Mouse (Mus musculus) adrenal gland, postnatal 4 days (tissue): ENCODE results near the gene Npw. TPM values are rescaled to one million over a fixed set of nuclear protein-coding genes. Genes with fewer than 3 reads are reported as not detected.
"Not testable (repeated sequence)": the region's sequence is repeated elsewhere in the genome, so short reads cannot be mapped to it uniquely, and the experiment has no call there.

ENCODE experiments used
- DNase-seq, 2 experiments: peaks; one replicate each; pipeline ENCODE4 v3.0.0; 2021 to 2022; ENCODE audit warnings: low spot score in 2 of 2, mixed read lengths in 2 of 2
- total RNA-seq, 2 experiments: library from RNA; stranded (reverse); gene quantifications; 2 replicates each; pipeline ENCODE4 v1.2.3; 2021

Npw gene
- total RNA-seq, 2 experiments from 2014 or later: not detected

GRCm38 (mm10) chr17:24672141-24672540, 13.9 kb upstream of the Npw start:
- DNase-seq: peak in 1 of 2 experiments; percentile 38

DNA sequence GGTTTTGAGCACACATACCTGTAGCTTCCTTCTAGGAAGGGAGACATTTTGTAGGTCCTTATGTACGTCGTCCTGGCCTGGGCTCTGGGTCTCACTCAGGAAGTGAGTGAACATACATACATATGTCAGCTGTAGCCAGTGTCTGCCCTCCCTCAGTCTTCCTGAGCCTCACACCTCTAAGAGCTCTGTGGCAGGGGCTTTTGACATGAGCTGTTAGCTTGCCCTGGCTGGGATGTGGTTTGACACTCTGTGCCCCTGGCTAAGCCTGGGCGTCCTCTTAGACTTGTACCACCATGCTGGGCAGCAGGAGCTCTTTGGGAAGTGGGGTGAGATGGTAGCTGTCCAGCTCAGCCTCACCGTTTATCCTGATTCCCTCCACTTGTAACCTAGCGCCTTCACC, 13.1 kb upstream of the Npw start:
- DNase-seq: no peak

DNA sequence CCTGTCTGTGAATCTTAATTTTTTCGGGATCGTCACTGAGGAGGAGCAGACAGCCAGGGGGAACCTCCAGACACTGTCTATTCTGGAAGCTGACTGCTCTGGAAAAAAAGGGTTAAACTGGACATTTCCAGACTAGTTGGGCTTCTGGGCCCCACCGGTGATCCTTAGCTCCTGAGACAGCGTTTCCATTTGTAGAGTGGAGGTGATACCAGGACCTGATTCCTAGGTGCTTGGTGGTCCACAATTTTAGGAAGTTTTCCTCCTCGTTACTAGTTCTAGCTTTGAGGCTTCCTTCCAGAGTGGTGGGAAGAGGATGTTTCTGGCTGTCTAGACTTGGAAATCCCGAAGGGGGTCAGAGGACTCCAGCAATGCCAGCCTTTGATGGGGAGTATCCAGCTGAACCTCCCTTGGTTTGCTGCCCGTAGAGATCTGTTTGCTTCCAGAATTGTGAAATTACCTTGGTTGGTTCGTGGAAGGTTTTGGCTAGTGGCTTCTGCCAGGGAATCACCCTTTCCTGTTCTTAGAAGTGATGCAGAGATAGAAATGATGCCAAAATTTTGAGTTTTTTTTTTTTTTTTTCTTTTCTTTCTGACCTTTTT, 12.1 kb upstream of the Npw start:
- DNase-seq: no peak

- peak; percentile 80 to 84 for DNase-seq
Observed at GRCm38 (mm10) chr17:24669545-24670245, 11.4 kb upstream of the Npw start, which contains the start of gene Zfp598. Zfp598 (plus strand) TSS chr17:24669687.

DNA sequence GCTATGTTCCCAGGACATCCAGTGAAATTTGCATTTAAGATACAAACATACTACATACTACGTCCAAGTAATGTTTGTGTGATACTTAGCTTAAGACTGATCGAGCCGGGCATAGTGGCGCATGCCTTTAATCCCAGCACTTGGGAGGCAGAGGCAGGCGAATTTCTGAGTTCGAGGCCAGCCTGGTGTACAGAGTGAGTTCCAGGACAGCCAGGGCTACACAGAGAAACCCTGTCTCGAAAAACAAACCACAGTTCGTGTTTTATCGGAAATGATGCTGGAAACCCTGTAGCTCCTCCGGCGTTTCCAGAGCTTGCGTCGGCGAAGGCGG, 10.9 kb upstream of the Npw start:
- not testable (repeated sequence) for DNase-seq

DNA sequence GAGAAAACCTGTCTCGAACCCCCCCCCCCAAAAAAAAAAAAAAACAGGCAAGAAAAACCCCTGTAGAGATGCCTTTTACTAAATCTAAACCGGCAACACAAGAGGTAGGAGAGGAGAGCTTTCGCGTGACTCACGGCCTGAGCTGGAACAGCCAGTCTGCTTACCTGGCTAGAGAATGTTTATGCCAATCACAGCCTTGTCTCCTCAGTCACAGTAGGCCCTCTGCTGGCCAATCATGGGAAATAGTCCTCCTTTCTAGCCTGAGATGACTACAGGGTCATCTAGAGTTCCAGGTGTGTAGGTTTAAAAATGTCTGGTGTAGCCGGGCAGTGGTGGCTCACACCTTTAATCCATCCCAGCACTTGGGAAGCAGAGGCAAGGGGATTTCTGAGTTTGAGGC, 9.2 kb upstream of the Npw start:
- no peak for DNase-seq

DNA sequence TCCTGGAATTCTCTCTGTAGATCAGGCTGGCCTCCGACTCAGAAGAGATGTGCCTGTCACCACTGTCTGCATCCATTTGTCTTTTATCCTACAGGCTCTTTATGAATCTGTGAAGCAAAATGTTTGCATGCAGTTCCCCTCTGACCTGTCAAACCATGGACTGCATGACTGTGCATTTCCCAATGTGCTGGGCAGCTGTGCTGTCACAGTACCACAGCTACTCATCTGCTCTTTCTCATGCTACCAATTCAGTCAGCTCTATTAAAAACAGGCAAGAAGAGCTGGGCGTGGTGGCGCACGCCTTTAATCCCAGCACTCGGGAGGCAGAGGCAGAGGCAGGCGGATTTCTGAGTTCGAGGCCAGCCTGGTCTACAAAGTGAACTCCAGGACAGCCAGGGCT, 8.8 kb upstream of the Npw start:
- not testable (repeated sequence) for DNase-seq

GRCm38 (mm10) chr17:24654969-24655368, 3.3 kb downstream of the Npw start:
- no peak for DNase-seq

GRCm38 (mm10) chr17:24653967-24654710, 4.1 kb downstream of the Npw start:
- DNase-seq: peak in 1 of 2 experiments; percentile 50

DNA sequence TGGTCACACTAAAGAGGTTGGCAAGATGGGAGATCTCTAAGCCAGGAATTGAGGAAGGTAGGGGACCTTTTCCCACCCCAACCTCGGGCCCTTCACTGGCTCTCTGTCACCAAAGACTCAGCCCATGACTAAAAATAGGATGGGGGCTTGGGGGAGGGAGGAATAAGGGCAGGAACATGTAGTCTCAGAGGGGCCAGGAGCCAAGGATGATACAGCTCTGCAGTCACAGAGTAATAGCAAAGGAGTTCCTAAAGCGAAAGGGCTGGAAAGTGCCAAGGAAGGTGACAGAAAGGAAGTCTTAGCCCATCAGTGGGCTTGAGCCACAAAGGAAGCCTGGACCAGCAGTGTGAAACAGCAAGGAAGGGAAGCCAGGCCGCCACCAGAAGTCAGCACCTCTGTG, 6.4 kb downstream of the Npw start:
- DNase-seq: no peak

DNA sequence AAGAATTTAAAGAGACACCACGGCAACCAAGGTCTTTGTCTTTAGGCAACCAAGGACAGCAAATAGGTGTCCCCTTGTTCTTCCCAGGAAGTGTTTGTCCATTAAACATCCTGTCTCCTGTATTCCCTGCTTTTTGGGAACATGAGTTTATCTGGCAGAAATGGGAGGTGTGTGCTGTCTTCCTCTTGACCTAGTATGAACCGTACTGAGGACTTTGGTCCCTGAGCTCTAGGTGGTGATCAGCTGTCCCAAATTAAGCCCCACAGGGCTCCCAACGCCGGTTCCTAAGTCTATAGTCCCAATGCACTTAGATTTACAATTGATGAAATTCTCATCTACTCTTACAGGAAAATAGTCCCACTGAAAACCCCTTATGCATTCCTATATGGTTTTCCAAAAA, 7.5 kb downstream of the Npw start:
- no peak for DNase-seq

GRCm38 (mm10) chr17:24650070-24650616, 8.1 kb downstream of the Npw start, which contains the start of gene Slc9a3r2:
Slc9a3r2 (minus strand) TSS chr17:24650327.
- peak; percentile 30 to 37 for DNase-seq

DNA sequence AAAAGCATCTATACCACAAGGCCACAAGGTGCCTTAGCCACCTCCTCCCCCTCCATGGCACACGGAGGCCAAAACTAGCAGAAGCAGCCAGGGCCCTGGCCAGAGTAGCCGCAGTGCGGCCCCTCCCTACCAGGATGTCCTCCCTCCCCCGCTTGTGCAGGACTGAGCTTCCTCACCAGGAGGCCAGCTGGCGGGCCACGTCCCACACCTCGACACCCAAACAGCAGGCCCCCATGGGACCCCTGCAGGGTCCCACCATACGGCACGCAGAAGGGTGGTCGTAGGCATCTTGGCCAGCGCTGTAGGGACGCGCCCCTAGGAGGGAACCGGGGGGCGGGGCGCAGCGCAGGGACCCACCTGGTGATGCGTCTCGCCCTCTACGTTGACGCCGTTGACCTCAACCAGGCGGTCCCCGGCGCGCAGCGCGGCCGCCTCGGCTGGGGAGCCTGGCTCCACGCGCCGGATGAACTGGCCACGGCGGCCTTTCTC, 8.6 kb downstream of the Npw start:
- no peak for DNase-seq

DNA sequence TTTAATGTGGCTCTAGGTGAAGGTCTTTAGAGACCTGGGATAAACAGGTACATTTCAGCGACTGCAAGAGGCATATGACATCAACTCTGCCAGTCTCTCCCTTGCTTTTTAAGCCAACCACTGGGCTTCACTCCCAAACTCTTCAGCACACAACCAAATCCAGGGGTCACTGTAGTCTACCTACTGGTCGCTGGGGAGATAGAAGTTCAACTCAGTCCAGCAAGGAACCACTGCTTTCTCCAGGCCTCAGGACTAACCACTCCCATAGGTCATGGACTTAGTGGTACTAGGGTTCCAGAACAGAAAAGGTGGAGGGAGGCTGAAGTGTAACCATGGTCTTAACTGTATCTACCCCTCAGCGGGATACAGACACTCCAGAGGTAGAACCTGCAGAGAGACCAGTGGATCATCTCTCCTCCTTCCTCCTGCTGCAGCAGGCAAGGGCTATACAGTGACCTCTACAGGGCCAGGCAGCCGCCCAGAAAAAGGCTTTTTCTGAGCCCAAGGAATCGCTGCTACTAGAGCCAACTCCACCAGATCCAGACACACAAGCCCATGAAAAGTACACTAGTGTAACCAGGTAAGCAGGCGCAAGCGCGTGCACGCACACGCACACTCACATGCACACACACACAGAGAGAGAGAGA, 9.4 kb downstream of the Npw start:
- DNase-seq: no peak

DNA sequence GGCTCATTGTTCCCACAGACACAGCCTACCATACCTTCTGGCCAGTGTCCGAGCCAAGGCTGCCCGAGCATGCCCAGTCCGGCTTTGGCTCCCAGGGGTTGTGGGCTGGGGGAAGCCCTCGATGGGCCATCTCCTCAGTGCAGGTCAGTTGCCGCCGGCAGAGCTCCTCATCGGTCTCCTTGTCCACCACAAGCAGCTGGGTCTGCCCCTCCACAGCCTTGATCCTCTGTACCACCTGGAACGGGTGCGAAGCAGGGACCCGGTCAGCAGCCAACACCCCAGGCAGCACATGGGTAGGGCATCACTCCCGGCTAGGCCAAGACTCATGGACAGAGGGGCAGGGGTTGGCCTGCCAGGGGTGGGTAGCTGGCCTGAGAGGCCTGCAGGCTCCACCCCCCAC, 10.8 kb downstream of the Npw start:
- no peak for DNase-seq

DNA sequence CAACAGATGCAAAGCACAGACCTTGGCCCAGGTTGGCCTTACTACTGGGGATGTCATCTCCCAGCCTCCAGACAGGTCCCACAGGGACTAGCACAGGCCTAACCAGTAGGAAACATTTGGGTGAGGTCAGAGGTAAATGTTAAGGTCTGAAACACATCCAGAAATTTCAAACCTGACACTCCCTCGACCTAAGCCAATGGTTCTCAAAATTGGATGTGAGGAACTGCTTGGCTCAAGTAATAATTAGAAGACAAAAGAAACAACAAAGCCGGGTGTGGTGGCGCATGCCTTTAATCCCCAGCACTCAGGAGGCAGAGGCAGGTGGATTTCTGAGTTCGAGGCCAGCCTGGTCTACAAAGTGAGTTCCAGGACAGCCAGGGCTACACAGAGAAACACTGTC, 11.9 kb downstream of the Npw start:
- no peak for DNase-seq

GRCm38 (mm10) chr17:24645916-24646315, 12.3 kb downstream of the Npw start:
- DNase-seq: no peak

DNA sequence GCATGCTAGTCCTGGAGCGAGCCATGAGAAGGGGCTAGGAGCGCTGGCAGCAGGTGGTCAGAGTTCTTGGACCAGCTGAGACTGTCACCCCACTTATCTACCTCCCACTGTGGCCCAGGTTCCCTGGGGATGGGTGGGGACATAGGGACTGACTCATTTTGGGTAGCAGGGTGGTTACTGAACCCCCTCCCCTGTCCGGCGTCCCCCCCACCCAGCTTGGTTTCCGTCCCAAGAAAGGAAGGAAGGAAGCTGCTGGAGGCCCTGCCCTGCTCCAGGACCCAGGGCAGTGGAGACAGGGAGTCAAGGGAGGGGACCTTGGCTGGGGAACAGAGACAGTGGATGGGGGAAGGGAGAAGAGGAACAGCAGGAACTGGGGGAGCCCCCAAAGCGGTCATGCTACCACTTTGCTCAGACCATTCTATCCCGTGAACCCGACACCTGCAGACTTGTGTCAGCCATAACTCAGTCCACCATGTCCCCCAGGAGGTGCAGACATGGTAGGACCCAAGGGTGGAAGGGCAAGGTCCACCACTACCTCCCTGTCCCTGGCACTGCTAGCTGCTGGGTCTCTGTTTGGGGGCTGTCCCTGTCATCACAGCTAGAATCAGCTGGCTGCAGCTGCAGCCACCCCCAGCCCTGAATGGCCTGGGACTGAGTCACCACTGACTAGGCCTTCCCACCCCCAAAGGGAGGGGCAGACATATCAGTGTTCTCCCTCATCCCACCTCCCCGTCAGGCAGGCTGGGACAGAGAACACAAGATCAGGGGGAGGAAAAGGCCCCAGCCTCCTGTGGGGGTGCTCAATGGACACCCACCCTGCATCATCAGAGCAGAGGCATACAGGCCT, 13.2 kb downstream of the Npw start:
- no peak for DNase-seq

DNA sequence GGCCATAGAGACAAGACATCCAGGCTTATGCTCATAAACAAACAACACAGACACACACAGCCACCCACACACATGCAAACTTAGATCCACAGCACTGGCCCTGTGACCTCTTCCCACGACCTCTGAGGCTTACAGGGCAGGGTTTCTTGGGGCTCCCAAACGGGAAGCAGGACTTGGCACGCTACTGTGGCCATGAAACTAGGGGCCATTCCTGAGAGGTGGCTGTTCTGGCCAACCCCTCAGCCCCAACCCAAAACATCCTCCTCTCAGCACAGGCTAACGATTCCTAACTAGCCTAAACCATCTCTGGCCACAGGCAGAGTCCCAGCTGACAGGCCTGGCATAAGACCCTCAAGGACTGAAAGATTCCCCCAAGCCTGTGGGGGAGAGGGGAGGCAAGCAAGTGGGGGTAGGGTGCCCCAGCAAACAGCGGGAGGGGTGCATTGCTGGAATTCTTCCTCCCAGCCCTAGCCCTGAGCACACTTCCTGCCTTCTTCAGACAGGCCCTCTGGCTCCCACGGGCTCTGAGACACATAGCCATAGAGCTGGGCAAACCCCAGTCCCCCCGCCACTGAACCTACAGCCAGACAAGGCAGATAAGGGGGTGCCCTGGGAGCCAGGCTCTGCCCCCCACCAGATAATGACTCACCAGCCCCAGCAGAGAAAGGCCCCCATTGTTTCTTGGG, 14.1 kb downstream of the Npw start:
- DNase-seq: no peak

GRCm38 (mm10) chr17:24642791-24643343, 15.4 kb downstream of the Npw start:
- DNase-seq: no peak
